Mouse (Mus musculus) gastrocnemius, postnatal 10 days (tissue): ENCODE results near the gene Nrd1. TPM values are rescaled to one million over a fixed set of nuclear protein-coding genes. Genes with fewer than 3 reads are reported as not detected.

Experiments
- DNase-seq: peaks from one replicate; pipeline ENCODE4 v3.0.0; 2021; ENCODE audit warnings: mixed read lengths
- total RNA-seq, 2 experiments: library from RNA; stranded (reverse); gene quantifications; 2 replicates each; pipeline ENCODE4 v1.2.3; 2021

Nrd1 gene
- total RNA-seq, 2 experiments from 2014 or later = 80.9 to 113 TPM

- no peak for DNase-seq
Measured at GRCm38 (mm10) chr4:109026543-109026942, 26.1 kb downstream of the Nrd1 start.

DNA sequence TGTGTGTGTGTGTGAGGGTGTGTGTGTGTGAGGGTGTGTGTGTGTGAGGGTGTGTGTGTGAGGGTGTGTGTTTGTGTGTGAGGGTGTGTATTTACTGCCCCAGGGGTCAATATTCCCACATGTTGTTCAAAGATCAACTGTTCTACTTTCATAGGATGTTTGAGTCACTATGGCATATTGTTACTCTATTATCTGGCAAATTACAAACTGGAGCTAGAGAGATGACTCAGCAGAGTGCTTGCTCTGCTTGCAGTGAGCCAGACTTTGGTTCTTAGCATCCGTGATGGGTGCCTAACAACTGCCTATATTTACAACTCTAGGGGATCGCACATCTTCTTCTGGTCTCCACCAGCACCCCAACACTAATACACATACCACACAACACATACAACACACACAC is 29.4 kb downstream of the Nrd1 start:
- DNase-seq = no peak

GRCm38 (mm10) chr4:109030266-109030665 is 29.8 kb downstream of the Nrd1 start:
- DNase-seq = no peak

GRCm38 (mm10) chr4:109036327-109036726 is 35.9 kb downstream of the Nrd1 start:
- DNase-seq = peak; percentile 61

- no peak for DNase-seq
Measured at GRCm38 (mm10) chr4:109042739-109043138, 42.3 kb downstream of the Nrd1 start.

DNA sequence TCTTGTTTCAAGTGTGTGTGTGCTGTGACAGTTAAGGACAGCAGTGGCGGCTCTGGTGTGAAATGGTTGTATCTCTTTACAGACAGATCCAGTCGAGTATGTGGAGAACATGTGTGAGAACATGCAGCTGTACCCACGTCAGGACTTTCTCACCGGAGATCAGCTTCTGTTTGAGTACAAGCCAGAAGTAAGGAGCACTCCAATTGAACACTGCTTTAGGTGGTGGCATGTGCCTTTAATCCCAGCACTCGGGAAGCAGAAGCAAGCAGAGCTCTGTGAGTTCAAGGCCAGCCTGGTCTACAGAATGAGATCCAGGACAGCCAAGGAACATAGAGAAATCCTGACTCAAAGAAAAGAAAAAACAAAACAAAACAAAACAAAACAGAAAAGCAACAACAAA is 42.8 kb downstream of the Nrd1 start:
- DNase-seq = no peak

DNA sequence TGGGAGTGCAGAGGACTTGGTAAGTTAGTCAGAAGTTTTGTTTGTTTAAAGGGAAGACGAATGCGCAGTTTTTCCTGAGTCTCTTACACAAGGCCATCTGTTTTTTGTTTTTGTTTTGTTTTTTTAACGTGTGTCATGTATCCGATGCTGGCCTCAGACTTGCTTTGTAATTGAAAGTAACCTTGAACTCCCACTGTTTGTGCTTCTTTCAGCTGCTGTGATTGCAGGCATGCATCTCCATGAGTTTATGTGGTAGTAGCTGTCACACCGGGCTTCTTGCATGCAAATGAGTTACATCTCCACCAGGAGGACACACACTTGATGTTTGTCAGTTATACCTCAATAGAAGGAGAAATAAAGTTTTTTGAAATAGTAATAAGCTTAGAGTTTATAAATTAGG is 43.3 kb downstream of the Nrd1 start:
- DNase-seq = no peak

DNA sequence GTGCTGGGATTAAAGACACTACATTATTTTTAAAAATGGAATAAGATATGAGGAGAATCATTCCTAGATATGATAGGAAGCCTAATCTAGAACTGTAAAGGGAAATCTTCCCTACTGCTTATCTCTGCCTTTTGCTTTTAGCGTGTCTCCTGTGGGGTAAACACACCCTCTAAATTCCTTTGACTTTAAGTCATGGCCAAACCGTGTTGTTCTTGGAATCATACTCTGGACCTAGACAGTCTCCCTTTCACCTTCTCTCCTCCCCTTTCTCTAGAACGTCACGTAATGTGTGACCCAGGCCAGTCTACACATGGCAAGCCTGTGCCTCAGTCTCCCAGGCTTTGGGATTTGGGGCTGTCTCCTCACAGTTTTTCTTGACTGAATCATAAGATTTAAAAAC is 47.8 kb downstream of the Nrd1 start:
- DNase-seq = no peak

DNA sequence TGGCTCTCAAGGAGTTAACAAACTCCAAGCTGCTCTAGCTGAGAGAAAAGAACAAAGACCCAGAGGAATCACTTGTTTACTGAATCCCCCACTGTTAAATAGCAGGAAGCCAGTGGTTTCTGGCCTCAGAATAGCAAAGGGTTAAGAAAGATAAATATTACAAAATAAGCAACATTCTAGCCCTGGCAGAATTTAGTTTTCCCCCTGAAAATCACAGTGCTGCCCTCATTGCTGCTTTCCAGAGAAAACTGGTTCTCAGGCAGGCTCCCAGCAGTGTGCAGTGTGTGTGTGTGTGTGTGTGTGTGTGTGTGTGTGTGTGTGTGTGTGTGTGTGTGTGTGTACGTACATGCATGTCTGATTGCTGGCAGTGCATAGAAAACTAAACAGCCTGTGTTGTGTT is 51.8 kb downstream of the Nrd1 start:
- no peak for DNase-seq

- no peak for DNase-seq
Measured at GRCm38 (mm10) chr4:109054003-109054402, 53.5 kb downstream of the Nrd1 start.

DNA sequence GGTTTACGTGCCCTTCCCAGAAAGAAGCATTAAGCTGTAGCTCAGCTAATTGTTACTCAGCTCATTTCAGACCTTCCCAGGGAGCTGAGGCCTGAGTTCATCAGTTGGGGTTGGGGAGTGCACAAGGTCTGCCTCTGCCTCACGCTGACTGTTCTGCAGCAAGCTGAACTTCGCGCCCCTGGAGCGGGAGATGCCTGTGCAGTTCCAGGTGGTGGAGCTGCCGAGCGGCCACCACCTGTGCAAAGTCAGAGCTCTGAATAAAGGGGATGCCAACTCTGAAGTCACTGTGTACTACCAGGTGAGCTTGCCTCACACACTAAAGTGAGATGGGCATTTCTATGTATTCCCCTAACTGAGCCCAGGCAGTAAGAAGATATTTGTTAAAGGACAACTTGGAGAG is 55.9 kb downstream of the Nrd1 start:
- no peak for DNase-seq

- DNase-seq = no peak
Measured at GRCm38 (mm10) chr4:109057640-109058039, 57.2 kb downstream of the Nrd1 start.

DNA sequence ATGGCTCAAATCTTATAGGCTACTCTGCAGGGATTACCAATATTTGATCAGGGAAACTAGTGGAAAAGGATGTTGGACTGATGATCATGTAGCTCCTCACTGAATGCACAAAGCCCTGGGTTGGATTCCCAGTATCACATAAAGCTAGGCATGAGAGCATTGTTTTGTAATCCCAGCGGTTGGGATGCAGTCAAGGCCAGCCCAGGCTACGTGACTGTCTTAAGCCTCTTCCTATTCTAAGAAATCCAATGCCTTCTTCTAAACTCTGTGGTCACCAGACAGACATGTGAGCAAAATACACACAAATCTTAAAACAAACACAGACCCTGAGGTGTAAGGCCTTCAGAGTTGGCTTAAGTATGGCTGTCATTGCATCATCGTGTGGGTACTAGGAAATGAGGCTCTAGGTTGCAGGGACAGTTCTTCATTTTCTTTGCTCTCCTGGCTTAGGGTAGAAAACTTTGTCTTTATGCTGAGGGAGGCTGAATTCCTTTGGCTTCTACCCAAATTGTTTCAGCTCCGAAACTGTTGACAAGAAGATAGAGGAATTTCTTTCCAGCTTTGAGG is 58.9 kb downstream of the Nrd1 start:
- DNase-seq = no peak

DNA sequence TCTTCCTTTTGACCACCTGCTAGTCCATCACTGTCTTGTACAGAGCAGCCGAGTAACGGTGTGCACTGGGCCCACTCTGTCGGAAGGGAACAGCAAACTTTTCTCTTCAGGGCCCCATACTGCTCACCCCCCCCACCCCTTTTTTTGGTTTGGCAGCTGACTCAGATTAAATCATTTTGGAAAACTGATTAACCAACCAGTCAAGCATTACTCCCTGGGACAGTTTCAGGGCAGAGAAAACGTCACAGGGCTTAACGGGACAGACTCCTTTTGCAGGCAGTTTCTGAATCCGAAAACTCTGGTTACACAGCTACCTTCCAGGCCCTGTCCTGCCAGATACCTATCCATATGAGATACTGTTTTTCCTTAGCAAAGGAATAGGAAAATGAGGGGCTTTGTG is 64.5 kb downstream of the Nrd1 start:
- no peak for DNase-seq

DNA sequence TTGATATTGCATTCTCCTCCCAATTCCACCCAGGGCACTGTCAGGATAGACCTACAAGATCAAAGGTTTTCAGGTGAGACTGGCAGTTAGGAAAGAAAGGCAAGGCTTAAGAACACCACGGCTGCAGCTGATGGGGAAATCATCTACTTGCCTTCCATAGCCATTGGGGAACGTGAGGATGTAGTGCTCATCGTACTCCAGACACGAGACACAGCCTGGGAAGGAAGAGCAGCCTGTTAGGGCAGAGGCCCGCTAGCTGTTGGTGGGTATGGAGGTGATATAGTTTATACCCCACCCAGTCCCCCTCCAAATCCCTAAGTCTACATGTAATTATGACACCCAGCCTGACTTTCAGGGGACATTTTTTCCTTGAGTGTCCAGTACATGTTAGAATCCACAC is 65.3 kb downstream of the Nrd1 start:
- no peak for DNase-seq

DNA sequence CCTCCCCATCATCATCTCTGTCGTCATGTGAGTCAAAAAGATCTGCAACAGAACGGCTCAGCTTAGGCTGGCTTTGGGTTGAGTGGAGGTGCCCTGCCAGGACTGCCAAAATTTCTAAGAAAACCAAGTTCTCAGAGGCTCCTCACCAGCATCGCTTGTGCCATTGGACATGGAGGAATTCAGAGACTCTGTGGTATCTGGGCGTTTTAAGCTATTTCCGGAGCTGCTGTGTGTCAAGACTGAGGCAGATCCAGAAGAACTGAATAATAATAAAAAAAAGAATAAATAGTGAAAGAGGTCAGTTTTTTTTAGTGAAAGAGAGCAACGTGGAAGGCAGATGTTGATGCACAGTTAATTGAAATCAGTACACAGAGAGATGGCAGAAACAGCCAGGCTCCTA is 72.4 kb downstream of the Nrd1 start:
- no peak for DNase-seq

DNA sequence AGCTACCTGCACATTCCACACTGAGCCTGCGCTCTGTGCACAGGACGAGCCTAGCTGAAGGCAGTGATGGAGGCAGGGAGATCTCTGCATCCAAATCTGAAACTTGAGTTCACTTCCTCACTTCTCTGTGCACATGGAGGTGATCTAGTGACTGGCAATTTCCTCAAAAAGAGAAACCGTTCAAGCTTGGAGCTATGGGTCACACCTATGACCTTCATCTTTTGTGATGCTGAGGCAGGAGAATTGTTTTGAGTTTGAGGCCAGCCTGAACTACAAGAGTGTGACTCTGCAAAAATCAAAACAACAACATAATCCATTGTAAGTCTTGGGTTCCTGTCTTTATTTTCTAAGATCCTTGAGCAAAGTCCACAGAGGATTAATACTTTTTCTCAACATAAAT is 72.8 kb downstream of the Nrd1 start:
- no peak for DNase-seq

- DNase-seq = no peak
Measured at GRCm38 (mm10) chr4:109078941-109079340, 78.5 kb downstream of the Nrd1 start.

- DNase-seq = no peak
Measured at GRCm38 (mm10) chr4:109079676-109080075, 79.2 kb downstream of the Nrd1 start.

GRCm38 (mm10) chr4:109080118-109080517 is 79.7 kb downstream of the Nrd1 start:
- DNase-seq = no peak

DNA sequence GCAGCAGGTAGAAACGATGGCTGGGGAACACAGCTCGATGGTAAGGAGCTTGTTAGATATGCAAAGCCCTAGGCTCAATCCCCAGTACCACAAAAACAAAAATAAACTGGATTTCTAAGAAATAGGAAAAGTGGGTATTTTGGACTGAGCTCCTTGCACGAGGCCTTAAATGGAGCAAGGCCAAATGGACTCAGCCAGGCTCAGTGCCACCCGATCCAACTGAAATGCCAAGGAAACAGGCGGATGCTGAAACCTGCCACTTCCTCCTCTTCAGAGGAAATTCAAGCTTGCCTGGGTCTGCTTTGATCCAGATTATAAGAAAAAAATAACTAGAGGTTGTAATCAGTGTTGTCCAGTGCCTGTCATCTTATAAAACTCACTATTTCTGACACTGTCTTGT is 88.7 kb downstream of the Nrd1 start:
- DNase-seq = no peak

DNA sequence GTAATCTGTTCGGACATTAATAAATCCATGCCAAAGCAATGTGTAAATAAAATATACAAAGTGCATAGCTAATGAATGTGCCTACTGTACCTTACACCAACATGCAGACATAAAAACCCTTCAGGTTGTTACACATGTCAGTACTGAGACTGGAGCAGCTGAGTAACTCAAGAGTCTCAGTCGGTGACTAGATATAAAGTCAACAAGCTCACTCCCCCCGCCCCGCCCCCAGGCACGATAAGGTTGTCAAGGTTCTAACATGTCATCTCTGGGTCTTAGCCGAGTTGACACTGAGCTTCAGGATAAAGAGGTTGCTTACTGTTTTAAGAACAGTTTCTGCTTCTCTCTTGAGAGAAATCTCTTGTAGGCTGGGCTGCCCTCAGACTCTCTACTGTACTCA is 89.5 kb downstream of the Nrd1 start:
- no peak for DNase-seq

DNA sequence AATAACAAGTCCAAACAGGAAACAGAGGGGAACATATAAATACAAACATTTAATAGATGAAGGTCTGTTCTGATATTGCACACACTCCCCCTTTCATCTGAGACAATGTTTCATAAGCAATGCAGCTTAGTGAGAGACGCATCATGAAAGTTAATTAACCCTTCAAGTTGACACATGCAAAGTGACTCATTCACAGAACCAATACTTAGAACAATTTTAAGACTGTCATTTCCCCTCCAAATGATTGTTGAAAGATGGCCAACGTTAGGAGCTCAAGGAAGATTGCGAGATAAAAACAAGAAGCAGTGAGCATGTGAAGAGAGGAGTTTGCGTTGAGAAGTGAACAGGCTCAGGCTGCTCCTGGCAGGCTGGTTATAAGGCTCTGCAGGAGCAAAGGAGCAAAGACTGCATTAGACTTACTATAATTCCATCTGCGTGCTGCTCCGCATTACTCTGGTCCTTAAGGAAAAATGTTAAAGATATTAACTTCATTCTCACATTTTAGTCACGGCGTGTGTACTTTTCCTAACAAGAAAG is 90.9 kb downstream of the Nrd1 start:
- no peak for DNase-seq

GRCm38 (mm10) chr4:109092344-109092743 is 91.9 kb downstream of the Nrd1 start:
- DNase-seq = no peak

- no peak for DNase-seq
Measured at GRCm38 (mm10) chr4:109094269-109094668, 93.8 kb downstream of the Nrd1 start.
